Mouse (Mus musculus) cerebellum, adult 2 months (tissue): ENCODE measurements at regions not wholly inside any gene's neighbourhood (a gene's known extent, or its start where the extent isn't known, plus 50 kb on each side); places are given as distances from the start of the nearest gene placed in this dataset.

Source experiments
- CTCF ChIP-seq: fragments of 200-500 bp; IDR thresholded peaks from 2 replicates; pipeline ENCODE4 v1.5.1; 2011; ENCODE audit warnings: low read depth, mild to moderate bottlenecking, control low read depth, low read length, moderate library complexity, borderline replicate concordance; ENCODE audit not compliant: insufficient read depth
- POLR2A ChIP-seq: fragments of 200-500 bp; IDR thresholded peaks from 2 replicates; pipeline ENCODE4 v1.6.1; 2011; ENCODE audit warnings: low read length, control low read depth, borderline replicate concordance; ENCODE audit not compliant: insufficient read depth

DNA sequence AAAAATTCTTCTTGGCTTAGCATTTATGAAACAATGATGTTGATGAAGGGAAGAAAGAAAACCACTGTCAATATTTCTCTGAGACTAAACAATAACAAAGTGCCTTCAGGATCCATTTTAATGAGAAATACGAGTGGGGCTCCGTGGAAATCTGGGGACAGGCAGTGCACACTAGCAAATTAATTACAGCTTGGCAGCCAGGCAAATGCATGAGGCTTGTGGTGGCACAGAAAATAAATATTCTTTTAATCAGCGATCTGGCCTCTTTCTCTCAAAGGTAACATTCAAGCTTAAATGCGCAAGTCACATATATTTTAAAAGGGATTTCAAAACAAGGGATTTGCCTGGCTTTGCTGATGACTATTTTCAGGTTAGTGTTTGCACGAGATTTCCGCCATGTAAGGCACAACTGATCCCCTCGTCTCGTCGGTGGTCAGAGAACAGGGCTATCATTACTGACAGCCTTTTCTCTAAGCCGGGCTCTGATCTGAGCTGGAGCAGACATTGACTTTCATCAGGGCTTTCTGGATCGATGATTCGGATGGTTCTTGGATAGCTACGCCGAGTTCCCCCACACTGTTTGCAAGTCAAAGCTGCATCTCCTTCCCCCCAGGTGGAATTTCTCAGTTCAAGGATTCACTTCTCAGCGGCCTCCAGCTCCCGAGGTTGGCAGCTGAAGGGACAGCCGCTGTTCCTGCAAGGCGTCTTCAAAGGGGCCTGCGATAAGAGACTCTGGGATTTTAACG, 109.1 kb upstream of the Ptbp2 start:
- TF ChIP-seq CTCF (no peak), POLR2A (no peak)
